Mouse (Mus musculus) spleen, postnatal 14 days (tissue): ENCODE results near the gene Gm20425.

Experiments
- DNase-seq, 2 experiments: peaks; one replicate each; pipeline ENCODE4 v3.0.0; 2021 to 2022; ENCODE audit warnings: low spot score in 2 of 2

Gene Gm20425

DNA sequence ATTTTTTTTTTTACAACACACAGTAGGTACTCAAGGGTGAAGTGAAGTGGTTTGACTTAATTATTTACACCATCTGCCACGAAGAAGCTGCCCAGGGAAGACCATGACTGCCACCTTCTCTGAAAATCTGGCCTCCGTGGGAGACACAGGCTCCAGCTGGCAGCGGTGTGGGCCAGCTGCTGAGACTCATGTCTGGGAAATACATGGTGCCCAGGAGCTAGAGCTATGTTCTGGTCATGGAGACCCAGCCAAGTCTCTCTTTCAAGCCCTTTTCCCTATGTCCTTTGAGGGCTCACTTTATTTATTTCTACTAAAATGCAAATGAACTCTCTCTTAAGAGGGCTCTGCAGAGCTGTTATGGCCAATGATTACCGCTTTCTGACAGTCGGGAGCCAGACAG lies 76.8 kb downstream of the Gm20425 start:
- DNase-seq, result no peak

- no peak for DNase-seq
Observed at GRCm38 (mm10) chr9:103149074-103149799, 80.9 kb downstream of the Gm20425 start.

DNA sequence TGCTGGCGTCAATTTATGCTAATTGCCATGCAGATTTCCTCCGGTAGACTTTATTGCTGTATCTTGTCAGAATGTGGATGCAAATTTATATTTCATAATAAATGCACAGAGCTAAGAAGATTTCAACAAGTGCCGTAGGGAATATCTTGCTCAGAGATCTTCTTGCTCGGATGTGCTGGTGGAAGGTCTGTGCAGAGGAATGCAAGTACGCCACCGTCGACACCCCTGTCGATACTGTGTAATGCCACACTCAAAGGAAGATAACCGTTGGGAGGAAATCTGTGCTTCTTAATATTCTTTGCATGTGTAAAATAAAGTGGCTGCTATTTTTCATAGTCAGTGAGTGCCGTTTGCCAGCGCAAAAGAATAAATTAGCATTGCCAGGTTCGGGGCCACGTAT lies 83.0 kb downstream of the Gm20425 start:
- no peak for DNase-seq

DNA sequence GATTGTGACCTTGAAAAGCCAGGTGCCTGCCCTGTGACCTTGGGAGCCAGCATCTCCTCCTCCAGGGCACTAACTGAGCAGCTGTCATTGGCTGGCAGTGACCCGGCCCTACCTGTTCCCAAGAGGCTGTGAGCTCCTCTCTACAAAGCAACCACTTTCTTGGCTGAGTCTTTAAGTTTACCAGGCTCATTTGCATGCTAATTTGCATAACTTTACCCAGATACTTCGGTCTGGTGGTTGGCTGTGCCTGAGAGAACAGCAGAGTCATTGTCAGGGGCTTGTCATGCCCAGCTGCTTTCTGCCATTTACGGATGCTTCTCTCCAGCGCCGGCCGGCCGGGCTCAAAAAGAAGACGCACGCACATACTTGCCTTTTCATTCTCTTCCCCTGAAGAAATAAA lies 83.4 kb downstream of the Gm20425 start:
- DNase-seq, result no peak

- no peak for DNase-seq
Observed at GRCm38 (mm10) chr9:103146257-103146656, 83.8 kb downstream of the Gm20425 start.

GRCm38 (mm10) chr9:103145351-103145750 lies 84.8 kb downstream of the Gm20425 start:
- no peak for DNase-seq

GRCm38 (mm10) chr9:103143881-103144280 lies 86.2 kb downstream of the Gm20425 start:
- no peak for DNase-seq

DNA sequence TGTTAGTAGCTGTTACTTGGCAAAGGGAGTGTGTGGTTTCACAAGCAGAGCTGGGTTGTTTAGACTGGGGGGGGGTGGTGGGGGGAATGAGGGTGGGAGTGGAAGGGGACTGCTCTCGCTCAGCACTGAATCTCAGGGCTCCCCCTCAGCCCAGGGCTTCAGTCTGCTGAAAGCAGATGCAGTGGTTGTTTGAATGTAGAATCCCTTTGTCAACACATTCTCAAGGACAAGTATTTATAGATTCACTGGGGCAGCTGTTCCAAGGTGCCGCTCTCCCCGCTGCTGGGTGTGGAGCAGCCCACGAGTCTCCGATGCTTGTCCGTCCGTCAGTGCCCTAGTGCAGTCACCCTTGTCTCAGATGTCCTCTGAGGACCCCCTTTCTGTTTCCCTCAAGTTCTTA lies 88.8 kb downstream of the Gm20425 start:
- DNase-seq, result no peak

DNA sequence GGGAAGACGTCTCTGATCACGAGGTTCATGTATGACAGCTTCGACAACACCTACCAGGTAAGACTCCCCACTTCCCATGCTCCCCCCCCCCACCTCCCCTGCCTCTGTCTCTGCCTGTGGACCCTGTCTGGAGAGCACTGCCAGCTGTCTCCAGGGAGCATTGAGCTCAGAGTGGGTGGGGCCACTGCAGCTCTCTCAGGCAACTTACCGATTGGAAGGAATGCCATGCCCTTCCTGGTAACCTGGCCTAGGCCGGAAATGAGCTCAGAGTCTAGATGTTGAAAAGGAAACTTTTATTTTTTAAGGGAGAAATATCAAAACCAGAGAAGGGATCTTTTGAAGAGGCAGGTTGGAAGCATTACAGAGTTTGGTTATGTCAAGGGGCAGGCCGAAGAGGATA lies 89.7 kb downstream of the Gm20425 start:
- DNase-seq, result no peak
